Mouse (Mus musculus) hindbrain, embryonic 11.5 days (tissue): ENCODE data around the gene Gm20388. TPM values are rescaled to one million over a fixed set of nuclear protein-coding genes. Genes with fewer than 3 reads are reported as not detected.

ENCODE experiments used
- ATAC-seq: fragments of 200-750 bp; cut with Nextera tagmentation; 2 replicates; pipeline ENCODE4 v1.8.0; 2017; ENCODE audit warnings: mild to moderate bottlenecking, moderate TSS enrichment, moderate library complexity; ENCODE audit not compliant: low FRiP score
- DNase-seq: peaks from one replicate; pipeline ENCODE4 v3.0.0-alpha.2; 2015; ENCODE audit warnings: low spot score
- H3K27ac ChIP-seq: fragments of 300-500 bp; sonication (generic); 2 replicates; pipeline ENCODE4 v1.5.1; 2014; ENCODE audit warnings: mild to moderate bottlenecking, low read depth, low read length
- H3K27me3 ChIP-seq: fragments of 300-500 bp; sonication (generic); 2 replicates; pipeline ENCODE4 v1.6.1; 2014; ENCODE audit warnings: mild to moderate bottlenecking, low read length, moderate library complexity, mixed read lengths; ENCODE audit not compliant: control insufficient read depth, insufficient read depth
- H3K36me3 ChIP-seq: fragments of 300-500 bp; sonication (generic); 2 replicates; pipeline ENCODE4 v1.6.1; 2014; ENCODE audit warnings: mild to moderate bottlenecking, low read length, moderate library complexity, mixed read lengths; ENCODE audit not compliant: control insufficient read depth, insufficient read depth
- H3K4me1 ChIP-seq: fragments of 300-500 bp; sonication (generic); replicated peaks from 2 replicates; pipeline ENCODE4 v1.6.1; 2014; ENCODE audit warnings: low read length, mixed read lengths; ENCODE audit not compliant: control insufficient read depth, insufficient read depth
- H3K4me2 ChIP-seq: fragments of 300-500 bp; sonication (generic); replicated peaks from 2 replicates; pipeline ENCODE4 v1.6.1; 2014; ENCODE audit warnings: mild to moderate bottlenecking, low read depth, low read length
- H3K4me3 ChIP-seq: fragments of 300-500 bp; sonication (generic); 2 replicates; pipeline ENCODE4 v1.5.1; 2014; ENCODE audit warnings: low read depth, low read length
- H3K9ac ChIP-seq: fragments of 300-500 bp; sonication (generic); 2 replicates; pipeline ENCODE4 v1.6.1; 2014; ENCODE audit warnings: low read depth, low read length
- H3K9me3 ChIP-seq: fragments of 300-500 bp; sonication (generic); 2 replicates; pipeline ENCODE4 v1.6.1; 2016; ENCODE audit warnings: low read length; ENCODE audit not compliant: control insufficient read depth
- WGBS: fragments of 180-500 bp; shearing (Covaris S2); extraction: QIAGEN DNeasy Blood & Tissue Kit; methylation state at CpG from one replicate; pipeline ENCODE4 v1.1.7; 2014; 5-methylcytosine and 5-hydroxymethylcytosine counted together
- polyA plus RNA-seq: library from polyadenylated mRNA; unstranded; fragments of >200 nt; fragmentation: Nextera tagmentation; extraction: Ambion mirVana; gene quantifications from 2 replicates; pipeline ENCODE4 v1.2.1, GENCODE M21; 2014

Gm20388 gene
- polyA plus RNA-seq, 1 experiment from 2014 or later: 11.8 TPM

DNA sequence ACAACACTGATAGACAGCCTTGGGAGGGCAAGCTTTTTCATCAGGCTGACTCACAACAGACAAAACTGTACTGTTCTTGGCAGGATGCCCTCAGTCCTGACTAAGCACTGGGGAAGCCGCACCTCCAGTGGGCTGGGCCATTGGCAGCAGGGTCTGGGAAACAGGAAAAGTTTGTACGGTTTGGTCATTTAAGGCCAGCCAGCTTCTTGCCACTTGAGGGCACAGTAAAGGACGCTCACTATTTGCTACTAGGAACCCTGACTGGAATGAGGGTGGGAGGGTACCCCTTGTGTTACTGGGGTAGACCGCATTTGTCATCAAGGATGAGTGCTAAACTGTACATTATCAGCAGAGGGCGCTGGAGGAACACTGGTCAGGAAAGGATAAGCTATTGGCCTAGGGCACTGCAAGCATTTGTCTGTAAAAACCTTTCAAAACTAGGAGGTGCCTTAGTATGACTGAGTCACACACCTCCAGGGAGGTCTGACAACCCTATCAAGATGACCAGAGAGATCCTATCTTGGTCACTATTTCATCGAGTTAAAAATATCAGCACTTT, 2995.9 kb downstream of the Gm20388 start:
- 56% methylated on average over 6 of the region's 6 CpGs for WGBS
- Histone ChIP-seq H3K4me2 (no peak overlapping the region), H3K9ac (no peak overlapping the region), H3K36me3 (no peaks in the 10 kb centered on the region), H3K4me1 (no peaks in the 10 kb centered on the region), H3K4me3 (no peak overlapping the region), H3K9me3 (no peaks in the 10 kb centered on the region), H3K27me3 (no peaks in the 10 kb centered on the region), H3K27ac (no peak overlapping the region)
- DNase-seq (peak; percentile 84), ATAC-seq (no peak)

DNA sequence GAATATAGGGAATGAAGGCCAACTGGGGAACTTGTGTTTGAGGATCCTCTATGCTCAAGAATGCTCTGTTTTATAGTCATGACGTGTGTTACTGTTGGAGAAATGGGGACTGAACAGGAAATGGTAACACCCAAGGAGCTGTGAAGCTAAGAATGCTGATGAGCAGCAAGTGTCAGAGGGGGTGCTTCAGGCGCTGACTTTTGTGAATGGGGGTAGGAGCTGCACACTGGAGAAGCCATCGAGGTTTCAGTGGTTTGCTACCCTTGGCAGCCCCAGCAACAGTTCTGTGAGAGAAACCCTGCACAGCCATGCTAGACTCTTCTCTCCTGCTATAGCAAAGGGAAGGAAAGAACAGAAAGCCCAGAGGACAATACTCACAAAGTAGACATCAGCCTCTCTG, 3001.5 kb downstream of the Gm20388 start:
- DNase-seq (no peak), ATAC-seq (no peak)
- H3K4me3 ChIP-seq: no peak overlapping the region
- H3K4me2 ChIP-seq: no peak overlapping the region
- H3K4me1 ChIP-seq: no peaks in the 10 kb centered on the region
- no peak overlapping the region for H3K9ac ChIP-seq
- no peaks in the 10 kb centered on the region for H3K27me3 ChIP-seq
- H3K36me3 ChIP-seq: 0 out of 2 replicates have a peak, but pooled peaks cover 2% of the 10 kb centered on the region
- no peaks in the 10 kb centered on the region for H3K9me3 ChIP-seq
- 88% methylated on average over 3 of the region's 3 CpGs for WGBS
- H3K27ac ChIP-seq: no peak overlapping the region

DNA sequence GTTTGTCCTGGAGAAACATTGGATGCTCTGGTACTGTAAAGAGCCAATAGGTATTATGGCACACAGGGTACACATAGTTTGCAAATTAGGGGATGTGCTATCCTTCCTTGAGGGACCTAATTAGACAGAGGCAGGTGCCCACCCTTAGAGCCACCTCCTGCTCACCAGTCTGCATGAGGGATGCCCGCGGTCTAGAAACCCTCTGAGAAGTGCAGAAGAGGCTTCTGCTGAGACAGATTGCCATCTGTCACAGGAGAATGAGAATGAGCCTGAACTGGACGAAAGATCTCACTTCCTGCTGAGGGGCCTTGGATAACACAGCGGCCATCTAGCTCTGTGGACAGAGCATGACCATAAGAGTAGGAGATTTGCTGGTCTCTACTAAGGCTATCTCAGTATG, 3002.2 kb downstream of the Gm20388 start:
- Histone ChIP-seq H3K4me1 (no peaks in the 10 kb centered on the region), H3K36me3 (0 out of 2 replicates have a peak, but pooled peaks cover 2% of the 10 kb centered on the region), H3K4me2 (no peak overlapping the region), H3K27me3 (no peaks in the 10 kb centered on the region), H3K9ac (no peak overlapping the region), H3K4me3 (no peak overlapping the region), H3K27ac (no peak overlapping the region), H3K9me3 (no peaks in the 10 kb centered on the region)
- 94% methylated on average over 4 of the region's 4 CpGs for WGBS
- no peak for DNase-seq
- ATAC-seq: no peak

DNA sequence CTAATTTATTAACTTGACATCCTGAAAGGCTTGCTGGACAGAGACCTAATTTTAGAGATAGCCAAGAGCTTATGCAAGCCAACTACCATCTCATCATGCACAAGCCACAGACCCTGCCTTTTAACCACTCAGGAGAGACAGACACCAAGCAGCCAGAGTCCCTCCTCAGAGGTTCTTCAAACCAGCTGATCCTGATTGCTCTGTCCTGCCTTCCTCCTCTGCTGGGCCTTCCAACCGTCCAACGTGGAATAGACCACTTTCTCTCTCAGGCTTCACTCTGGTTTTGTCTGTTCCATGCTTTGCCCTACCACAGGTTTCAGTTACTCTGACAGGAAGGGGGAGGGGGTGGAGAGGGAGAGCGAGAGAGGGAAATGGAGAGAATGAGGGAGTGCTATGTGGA, 3006.1 kb downstream of the Gm20388 start:
- ATAC-seq (no peak), DNase-seq (no peak)
- Histone ChIP-seq H3K4me3 (no peak overlapping the region), H3K4me2 (no peak overlapping the region), H3K9me3 (no peaks in the 10 kb centered on the region), H3K27ac (no peak overlapping the region), H3K36me3 (0 out of 2 replicates have a peak, but pooled peaks cover 2% of the 10 kb centered on the region), H3K4me1 (no peaks in the 10 kb centered on the region), H3K9ac (no peak overlapping the region), H3K27me3 (no peaks in the 10 kb centered on the region)
- WGBS: 84% methylated on average over 3 of the region's 3 CpGs

DNA sequence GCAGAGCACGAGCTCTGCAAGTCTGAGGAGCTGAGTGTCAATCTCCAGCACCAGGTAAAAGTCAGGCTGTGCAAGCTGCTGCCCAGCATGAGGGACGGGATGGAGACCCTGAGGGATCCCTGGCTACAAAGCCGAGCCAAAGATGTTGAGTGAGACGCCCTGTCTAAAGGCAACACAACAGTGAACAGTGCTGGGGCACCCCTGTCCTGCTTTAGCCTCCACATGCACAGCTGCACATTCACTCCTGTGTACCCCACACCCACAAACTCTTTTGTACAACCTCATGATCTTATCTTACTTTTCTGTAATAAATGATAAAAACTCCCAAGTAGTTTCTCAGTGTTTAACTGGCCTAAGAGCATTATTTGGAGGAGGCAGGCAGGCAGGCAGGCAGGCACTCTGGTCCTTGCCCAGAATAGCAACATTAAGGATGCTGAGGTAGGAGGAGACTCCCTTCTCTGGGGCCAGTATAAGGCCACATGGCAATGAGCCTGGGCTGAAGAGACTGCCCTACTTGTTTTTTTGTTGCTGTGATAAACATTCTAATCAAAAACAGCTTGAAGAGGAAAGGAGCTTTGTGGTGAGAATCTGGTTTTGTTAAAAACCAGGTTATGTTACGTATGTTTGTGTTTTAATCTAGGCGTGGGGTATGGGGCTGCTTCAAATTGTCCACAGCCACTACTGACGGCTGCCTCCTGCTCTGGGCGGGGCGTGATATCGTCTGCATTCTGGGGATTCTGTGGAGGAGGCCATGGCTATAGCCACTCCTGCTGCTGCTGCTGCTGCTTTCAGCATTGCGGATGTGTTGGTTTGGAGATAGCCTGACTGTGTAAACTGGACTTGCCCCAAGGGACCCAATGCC, 3007.1 kb downstream of the Gm20388 start:
- no peaks in the 10 kb centered on the region for H3K4me1 ChIP-seq
- H3K4me3 ChIP-seq: no peak overlapping the region
- H3K9ac ChIP-seq: no peak overlapping the region
- WGBS: 66% methylated on average over 11 of the region's 11 CpGs
- no peak overlapping the region for H3K27ac ChIP-seq
- DNase-seq (no peak), ATAC-seq (no peak)
- H3K36me3 ChIP-seq: 0 out of 2 replicates have a peak, but pooled peaks cover 2% of the 10 kb centered on the region
- H3K27me3 ChIP-seq: no peaks in the 10 kb centered on the region
- H3K9me3 ChIP-seq: no peaks in the 10 kb centered on the region
- H3K4me2 ChIP-seq: no peak overlapping the region

DNA sequence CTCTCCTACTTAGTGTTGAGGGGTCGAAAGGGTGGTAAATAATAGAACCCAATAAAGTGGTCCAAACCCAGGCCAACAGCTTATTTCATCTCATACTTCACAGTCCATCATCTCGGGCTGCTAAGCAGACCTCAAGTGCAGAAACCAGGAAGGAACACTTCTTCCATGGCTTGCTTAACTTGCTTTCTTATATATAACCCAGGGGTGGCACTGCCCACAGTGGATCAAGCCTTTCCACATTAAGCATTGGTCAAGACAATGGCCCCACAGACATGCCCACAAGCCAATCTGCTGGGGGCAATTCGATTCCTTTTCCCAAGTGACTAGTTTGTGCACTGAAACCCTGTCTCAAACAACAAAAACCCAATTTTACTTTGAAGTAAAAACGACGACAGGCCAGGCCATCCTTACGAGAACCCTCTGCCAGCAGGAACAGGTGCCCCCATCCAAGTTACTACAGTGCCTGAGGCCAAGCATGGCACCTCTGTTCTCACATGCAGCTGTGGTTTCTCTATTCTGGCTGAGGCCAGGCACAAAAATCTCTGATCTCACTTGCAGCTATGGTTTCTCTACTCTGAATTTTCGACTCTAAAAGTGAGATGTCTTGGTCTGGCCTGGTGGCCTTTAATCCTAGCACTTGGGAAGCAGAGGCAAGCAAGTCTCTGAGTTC, 3007.9 kb downstream of the Gm20388 start:
- Histone ChIP-seq H3K4me1 (no peaks in the 10 kb centered on the region), H3K9ac (no peak overlapping the region), H3K4me3 (no peak overlapping the region), H3K4me2 (no peak overlapping the region), H3K9me3 (no peaks in the 10 kb centered on the region), H3K27me3 (no peaks in the 10 kb centered on the region), H3K27ac (no peak overlapping the region), H3K36me3 (0 out of 2 replicates have a peak, but pooled peaks cover 2% of the 10 kb centered on the region)
- WGBS: 80% methylated on average over 7 of the region's 7 CpGs
- DNase-seq: no peak
- no peak for ATAC-seq

DNA sequence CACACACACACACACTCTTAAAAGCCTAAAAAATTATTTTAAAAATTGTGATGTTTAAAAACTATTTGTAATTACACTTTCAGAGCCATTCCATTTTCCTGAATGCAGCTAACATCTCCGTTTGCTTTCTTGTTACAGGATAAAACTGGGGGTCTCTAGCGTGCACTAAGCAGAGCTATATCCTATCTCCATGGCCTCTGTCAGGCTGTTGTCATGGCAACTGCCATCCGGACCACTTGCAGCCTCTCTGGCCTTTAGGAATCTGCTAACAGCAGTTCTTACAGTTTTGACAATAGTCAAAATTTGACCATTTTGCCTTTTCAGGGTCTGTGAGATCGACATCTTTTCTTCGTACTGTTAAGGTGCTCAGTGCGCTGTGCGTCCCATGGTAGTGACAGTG, 3010.2 kb downstream of the Gm20388 start:
- Histone ChIP-seq H3K9me3 (no peaks in the 10 kb centered on the region), H3K36me3 (no peaks in the 10 kb centered on the region), H3K9ac (no peak overlapping the region), H3K4me3 (no peak overlapping the region), H3K27me3 (no peaks in the 10 kb centered on the region), H3K4me2 (no peak overlapping the region), H3K27ac (no peak overlapping the region), H3K4me1 (no peaks in the 10 kb centered on the region)
- DNase-seq: no peak
- no peak for ATAC-seq
- WGBS: 80% methylated on average over 7 of the region's 7 CpGs

DNA sequence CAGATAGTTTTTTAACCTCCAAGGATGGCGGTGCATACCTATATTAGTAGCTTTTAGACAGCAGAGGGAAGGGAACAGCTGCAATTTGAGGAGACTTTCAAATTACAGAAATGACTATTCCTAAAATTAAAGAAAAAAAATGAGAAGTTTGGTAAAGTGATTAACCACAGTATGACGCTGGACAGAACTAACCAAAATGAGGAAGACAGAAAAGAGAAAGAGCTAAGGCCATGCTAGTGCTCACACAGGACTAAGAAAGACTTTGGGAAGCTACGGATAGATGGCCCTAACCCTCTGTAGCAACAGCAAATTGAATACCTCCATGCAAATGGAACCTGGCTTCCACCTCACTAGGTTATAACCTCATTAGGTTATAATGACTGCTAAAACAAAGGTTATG, 3012.3 kb downstream of the Gm20388 start:
- Histone ChIP-seq H3K4me1 (no peaks in the 10 kb centered on the region), H3K4me3 (no peak overlapping the region), H3K4me2 (no peak overlapping the region), H3K36me3 (no peaks in the 10 kb centered on the region), H3K27me3 (no peaks in the 10 kb centered on the region), H3K27ac (no peak overlapping the region), H3K9ac (no peak overlapping the region), H3K9me3 (no peaks in the 10 kb centered on the region)
- 81% methylated on average over 3 of the region's 3 CpGs for WGBS
- DNase-seq: no peak
- no peak for ATAC-seq
